Mouse (Mus musculus): ENCODE data around the gene Nxf7. TPM values are rescaled to one million over a fixed set of nuclear protein-coding genes. Genes with fewer than 3 reads are reported as not detected.
"Not testable (repeated sequence)": the region's sequence is repeated elsewhere in the genome, so short reads cannot be mapped to it uniquely, and the experiment has no call there.

Nxf7 gene
- not detected for total RNA-seq (2021)

GRCm38 (mm10) chrX:135598677-135599076 lies at the start of gene Nxf7:
TSS of gene Nxf7 (minus strand) at chrX:135598777.
- no peak for DNase-seq
- intact Hi-C loops (cut with DNase I) = no loop called here

- intact Hi-C loops (cut with DNase I) = no loop called here
- DNase-seq = no peak
Observed at GRCm38 (mm10) chrX:135627605-135628004, 29.0 kb upstream of the Nxf7 start, which contains the start of gene Prame. TSS of gene Prame (minus strand) at chrX:135627705.

DNA sequence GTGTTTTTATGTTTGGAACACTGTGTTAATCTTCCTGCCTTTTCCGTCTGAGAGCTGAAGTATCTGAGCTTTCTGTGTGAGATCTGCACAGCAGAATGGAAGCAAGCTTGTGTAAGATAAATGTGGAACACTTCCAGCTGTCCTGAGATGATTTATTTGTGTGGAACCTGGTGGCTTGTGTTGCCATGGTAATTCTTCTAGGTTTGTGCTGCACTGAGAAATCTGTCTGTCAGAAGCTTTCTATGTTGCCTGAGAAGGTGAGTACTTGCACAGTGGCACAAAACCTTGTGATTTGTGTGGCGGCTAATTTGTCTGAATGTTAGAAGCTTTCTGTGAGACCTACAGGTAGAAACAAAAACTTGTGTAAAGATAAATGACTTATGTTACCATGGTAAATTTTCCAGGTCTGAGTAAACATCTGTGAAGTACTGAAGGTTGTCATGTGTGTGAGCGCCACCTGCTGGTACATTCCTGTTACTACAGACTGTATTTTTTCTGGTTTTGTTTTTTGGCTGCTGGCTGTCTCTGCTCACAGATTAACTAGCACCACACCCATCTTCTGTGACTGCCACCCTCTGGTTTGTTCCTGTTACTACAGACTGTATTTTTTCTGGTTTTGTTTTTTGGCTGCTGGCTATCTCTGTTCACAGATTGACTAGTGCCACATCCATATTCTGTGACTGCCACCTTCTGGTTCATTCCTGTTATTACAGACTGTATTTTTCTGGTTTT lies 2.9 kb upstream of the Nxf7 start:
- intact Hi-C loops (cut with DNase I) = loop anchor here (5.0 kb wide), 1 partner anchor 46 kb away; no protein-coding TSS in a partner anchor
- DNase-seq = peak; percentile 1

- intact Hi-C loops (cut with DNase I) = no loop called here
- no peak for DNase-seq
Observed at GRCm38 (mm10) chrX:135598096-135598495, 481 bp downstream of the Nxf7 start.

DNA sequence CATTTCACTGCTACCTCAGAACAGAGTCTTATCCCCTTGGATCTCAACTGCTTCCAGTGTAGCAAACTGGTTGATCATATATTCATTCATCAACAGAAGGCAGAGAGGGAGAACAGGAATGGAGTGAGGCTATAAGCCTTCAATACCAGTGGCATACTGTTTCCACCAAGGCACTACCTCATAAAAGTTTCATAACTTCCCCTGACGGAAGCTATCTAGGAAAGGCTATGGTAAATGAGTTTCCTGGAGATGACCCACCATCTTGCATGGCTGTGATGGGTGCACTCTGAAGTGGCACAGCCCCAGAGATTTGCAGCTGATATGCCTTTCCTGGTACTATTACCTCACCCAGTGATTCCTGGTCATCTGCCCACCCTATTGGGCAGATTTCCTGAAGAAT lies 22.2 kb downstream of the Nxf7 start:
- DNase-seq = no peak
- intact Hi-C loops (cut with DNase I) = no loop called here

DNA sequence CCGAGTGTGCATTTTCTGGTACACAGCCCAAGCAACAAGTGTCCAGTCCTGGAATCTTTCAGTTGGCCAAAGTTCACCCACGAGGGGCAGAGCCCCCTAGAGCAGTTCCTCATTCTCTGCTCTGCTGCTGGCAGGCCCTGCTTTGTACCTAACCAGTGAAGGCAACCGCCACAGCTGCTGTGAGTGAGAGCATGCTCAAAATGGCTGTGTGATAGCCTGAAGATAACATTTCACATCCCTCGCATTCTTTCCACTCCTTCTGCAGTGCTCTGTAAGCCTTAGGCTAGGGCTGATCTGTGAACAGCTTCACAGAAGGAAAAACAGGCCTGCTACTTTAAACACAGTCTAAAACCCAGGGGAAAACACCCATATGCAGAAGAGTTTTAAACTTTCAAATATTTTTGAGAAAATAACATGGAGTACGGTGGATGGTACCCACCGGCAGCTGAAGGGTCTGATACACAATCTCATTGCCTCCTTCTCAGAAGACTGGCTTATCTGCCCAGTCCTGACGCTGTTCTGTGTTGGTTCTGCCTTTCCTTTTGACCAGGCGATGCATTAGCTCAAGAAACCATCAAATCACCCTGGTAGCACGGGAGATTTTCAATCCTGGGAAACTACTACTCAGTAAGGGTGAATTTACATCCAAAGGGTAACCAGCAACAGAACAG lies 23.5 kb downstream of the Nxf7 start:
- intact Hi-C loops (cut with DNase I); DNase-seq: not testable (repeated sequence)

GRCm38 (mm10) chrX:135574261-135574957 lies 24.2 kb downstream of the Nxf7 start:
- intact Hi-C loops (cut with DNase I); DNase-seq: not testable (repeated sequence)

- peak; percentile 66 for DNase-seq
- intact Hi-C loops (cut with DNase I) = not testable (repeated sequence)
Observed at GRCm38 (mm10) chrX:135569467-135569866, 29.1 kb downstream of the Nxf7 start.

DNA sequence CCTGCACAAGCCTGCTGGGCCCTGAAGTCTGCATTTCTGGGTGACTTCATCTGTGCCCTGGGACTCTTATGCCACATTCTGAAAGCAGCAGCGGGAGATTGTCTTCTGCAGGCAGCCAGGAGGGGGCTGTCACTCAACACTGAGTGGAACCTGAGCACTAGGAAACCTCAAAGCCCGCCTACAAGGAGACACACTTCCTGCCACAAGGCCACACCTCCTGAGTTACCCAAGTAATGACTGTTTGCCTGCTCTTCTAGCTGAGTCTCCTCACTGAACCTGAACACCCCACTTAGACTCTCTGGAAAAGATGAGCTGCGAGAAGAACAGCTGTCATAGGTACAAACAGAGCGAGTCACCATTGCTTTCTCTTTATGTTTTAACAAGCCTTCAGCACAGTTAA lies 33.6 kb downstream of the Nxf7 start:
- DNase-seq; intact Hi-C loops (cut with DNase I): not testable (repeated sequence)

DNA sequence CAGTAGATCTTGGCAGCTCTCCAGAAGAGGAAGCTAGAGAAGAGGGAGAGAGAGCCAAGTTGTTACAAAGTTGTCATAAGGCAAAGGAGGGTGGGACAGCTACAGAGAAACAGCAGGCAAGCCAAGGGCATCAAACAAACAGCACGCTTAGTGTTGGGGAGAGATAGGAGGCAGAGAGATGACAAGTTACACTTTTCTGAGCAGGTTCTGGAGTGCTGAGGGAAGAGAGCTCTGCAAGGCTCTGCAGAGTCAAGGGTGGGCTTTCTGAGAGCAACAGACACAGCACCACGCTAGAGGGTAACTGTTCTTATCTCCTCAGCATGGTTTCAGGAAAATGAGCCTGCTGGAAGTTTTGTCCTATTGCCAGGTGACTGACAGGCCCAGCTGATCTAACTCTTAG lies 35.7 kb downstream of the Nxf7 start:
- intact Hi-C loops (cut with DNase I) = no loop called here
- no peak for DNase-seq

- DNase-seq; intact Hi-C loops (cut with DNase I): not testable (repeated sequence)
Observed at GRCm38 (mm10) chrX:135561693-135562092, 36.9 kb downstream of the Nxf7 start.

DNA sequence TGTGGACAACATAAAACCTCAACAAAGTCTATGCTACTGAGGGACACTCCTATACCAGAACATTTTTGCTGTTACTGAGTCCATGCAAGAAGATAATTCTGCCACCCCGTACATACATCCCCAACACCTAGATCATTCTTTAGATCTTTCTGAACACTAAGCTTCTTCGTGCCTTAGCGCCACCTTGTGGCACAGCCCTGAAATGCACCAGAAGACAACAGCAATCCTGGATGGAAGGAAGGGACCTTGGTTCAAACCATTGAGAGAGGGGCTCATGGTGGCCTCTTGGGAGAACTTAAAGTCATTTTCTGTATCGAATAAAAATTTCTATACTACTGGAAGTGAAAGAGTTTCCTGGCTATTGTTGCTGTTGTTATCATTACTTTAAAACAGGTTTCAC lies 37.6 kb downstream of the Nxf7 start:
- intact Hi-C loops (cut with DNase I) = not testable (repeated sequence)
- DNase-seq = peak; percentile 45

DNA sequence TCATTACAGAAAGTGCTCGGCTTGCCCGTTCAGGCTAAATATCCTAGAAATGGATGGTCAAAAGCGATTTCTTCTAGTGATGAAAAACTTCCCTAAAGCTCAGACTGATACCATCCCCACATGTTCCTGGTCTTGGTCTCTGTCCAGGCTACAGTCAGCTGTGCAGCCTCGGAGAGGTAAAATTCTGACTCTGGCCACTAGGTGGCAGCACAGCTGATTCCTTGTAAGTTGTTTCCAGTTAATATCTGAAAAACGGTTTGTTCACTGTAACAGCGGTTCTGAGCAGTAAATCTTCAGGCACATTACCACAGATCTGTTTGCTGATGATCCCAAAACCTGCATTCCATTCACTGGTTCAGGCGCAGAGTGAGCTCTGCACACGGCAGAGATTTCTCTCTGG lies 38.9 kb downstream of the Nxf7 start:
- peak; percentile 34 for DNase-seq
- intact Hi-C loops (cut with DNase I) = not testable (repeated sequence)

Other genes starting within 250 kb of the Nxf7 start
- not detected for gene Gm5128, start 225.5 kb downstream of the Nxf7 start, total RNA-seq (2021)
- gene Gm7903, start 164.9 kb downstream of the Nxf7 start, total RNA-seq (2021) = not detected
- gene AV320801, start 104.2 kb downstream of the Nxf7 start, total RNA-seq (2021) = not detected
- not detected for gene Prame, start 28.9 kb upstream of the Nxf7 start, total RNA-seq (2021)
- not detected for gene Tcp11x2, start 95.0 kb upstream of the Nxf7 start, total RNA-seq (2021)
- not detected for gene Tmsb15a, start 126.5 kb upstream of the Nxf7 start, total RNA-seq (2021)
- gene Armcx5, start 144.0 kb upstream of the Nxf7 start, total RNA-seq (2021) = 10 to 100 TPM; 23.4 to 25.4 TPM
- gene Gprasp1, start 144.0 kb upstream of the Nxf7 start, total RNA-seq (2021) = 100 to 1,000 TPM; 291 to 324 TPM
- 10 to 100 TPM; 85.5 to 87.8 TPM for gene Bhlhb9, start 198.8 kb upstream of the Nxf7 start, total RNA-seq (2021)
- 100 to 1,000 TPM; 146 to 195 TPM for gene Gprasp2, start 240.3 kb upstream of the Nxf7 start, total RNA-seq (2021)

Data from left cerebral cortex, postnatal 4 days (tissue).